Mouse (Mus musculus) thymus, postnatal 14 days (tissue): Measurements from ENCODE around the gene Mrps25.

Experiments
- DNase-seq: peaks from one replicate; pipeline ENCODE4 v3.0.0; 2021

The Mrps25 gene

DNA sequence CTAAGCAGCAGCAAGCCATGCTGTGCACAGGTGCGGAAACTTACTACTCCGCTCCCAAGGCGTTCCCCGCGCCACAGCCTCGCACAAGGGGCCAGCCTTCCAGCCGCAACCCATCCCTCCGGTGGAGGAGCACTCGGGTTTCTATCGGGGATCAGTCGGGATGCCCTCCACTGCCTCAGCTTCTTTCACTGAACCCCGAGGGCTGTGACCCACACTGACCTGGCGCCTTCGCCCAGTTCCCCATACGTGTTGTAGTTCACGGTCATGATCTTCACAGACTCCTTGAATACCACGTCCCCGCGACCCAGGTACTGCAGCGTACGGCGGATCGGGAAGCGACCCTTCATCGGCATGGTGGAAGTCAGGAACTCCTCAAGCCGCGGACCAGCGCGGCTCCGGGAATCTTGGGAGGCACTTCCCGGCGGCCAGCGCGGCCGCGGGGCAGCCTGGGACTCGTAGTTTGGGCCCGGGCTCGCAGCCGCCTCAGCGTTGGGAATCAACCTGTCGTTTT lies at the start of gene Mrps25:
Gene Mrps25, minus strand, starts transcription at position 413 of the 511 bp plus-strand sequence.
- DNase-seq: peak; percentile 66

- no peak for DNase-seq
Observed at GRCm38 (mm10) chr6:92231762-92232161, 47.9 kb upstream of the Mrps25 start.

DNA sequence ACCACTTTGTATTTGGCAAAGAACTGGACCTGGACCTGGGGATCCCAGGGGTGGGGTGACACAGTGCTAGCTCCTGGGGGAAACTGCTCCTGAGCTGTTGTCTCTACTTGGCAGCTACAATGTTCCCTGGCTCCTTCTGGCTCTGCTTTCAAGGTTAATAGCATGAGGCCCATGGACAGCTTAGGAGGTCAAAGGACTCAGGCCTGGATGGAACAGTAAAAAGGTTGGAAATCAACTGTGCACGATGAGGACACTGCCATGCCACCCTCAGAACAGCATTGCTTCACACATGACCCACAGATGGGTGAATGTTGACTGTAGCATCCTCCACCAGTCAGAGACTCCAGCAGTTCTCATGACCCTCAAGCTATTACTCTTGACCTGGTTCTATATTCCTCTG lies 47.5 kb upstream of the Mrps25 start:
- DNase-seq: no peak

DNA sequence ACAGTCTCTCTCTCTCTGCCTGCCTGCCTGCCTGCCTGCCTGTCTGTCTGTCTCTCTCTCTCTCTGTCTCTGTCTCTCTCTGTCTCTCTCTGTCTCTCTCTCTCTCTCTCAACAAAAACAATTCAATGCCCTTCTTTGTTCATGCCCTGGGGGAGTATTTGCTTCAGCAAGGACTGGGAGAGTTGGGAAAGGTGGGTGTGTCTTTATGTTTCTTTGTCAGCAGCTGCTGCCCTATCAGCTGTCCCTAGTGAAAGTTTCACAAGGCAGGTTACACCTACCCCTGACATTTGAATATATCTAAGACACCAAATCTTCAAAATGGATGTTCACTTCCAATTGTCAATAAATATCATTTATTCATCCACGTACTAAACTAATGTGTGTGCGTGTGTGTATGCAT lies 45.8 kb upstream of the Mrps25 start:
- DNase-seq: no peak

- no peak for DNase-seq
Observed at GRCm38 (mm10) chr6:92229103-92229502, 45.3 kb upstream of the Mrps25 start.

GRCm38 (mm10) chr6:92224981-92225380 lies 41.1 kb upstream of the Mrps25 start:
- DNase-seq: no peak

DNA sequence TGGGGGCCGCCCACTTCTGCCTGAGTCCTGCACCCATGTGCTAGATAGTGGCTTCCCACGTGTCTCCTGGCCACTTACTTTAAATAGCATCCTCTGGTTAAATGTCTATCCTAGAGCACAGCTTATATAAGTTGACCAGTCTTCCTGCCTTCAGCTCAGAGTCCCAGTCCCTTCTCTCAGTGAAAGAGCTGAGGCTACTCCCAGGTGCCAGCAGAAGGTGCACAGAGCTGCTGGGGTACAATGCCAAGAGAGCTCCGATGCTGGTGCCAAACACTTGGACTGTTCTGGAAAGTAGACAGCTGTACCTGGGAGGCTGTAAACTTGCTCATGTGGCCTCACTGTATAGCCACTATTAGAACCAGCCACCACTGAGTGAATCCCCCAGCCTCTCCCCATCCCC lies 38.2 kb upstream of the Mrps25 start:
- no peak for DNase-seq

DNA sequence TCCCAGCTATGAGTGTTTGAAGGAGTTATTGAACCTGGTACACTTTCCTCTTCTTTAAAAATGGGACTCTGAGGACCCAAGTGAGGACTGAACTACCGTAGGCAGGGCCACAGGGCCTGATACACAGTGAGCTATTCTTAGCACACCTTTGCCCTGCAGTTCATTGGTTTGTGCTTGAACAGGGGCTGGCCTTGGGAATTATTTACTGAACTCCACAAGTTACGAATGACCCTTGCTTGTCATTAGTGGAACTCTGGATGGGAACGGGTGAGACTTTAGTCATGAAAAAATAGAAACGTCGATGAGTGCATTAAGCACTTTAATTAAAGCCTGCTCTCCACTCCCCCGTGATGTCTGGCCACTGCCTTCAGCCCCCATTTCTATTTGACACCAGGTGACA lies 37.8 kb upstream of the Mrps25 start:
- no peak for DNase-seq

- DNase-seq: no peak
Observed at GRCm38 (mm10) chr6:92219445-92219844, 35.6 kb upstream of the Mrps25 start.

GRCm38 (mm10) chr6:92214773-92215449 lies 31.1 kb upstream of the Mrps25 start, which contains the start of gene Rbsn:
Gene Rbsn (minus strand): TSS chr6:92214925.
- DNase-seq: peak; percentile 94

DNA sequence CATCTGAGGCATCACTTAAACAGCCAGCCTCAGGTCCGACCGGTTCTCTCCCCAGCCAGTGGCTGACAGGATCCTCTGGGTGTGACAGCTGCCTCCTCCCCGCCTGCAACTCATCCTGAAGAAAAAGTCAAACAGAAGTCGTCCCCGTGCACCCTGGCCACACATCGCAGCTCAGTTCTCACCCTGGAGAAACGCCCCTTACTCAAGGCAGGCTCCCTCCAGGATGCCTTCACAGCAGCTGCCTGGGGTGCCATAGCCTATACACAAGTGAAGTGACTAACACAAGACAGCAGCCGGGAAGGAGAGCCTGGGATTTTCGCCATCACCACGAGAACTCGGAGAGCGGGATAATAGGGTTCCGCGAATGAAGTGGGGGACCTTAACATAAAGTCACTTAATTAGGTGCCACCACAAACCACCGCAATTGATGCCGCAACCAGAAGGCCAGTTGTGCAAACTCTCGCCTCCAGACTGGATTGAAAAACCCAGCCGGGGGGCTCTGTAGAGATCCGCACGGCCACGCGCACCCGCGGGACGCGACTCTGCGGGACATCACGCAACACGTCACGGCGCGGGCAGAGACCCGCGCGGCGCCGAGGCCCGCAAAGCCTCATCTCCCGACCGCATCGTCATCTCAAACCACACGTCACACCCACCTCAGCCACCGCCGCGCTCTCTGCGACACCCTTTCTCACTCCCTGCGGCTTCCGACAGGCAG lies 30.4 kb upstream of the Mrps25 start:
- DNase-seq: no peak

DNA sequence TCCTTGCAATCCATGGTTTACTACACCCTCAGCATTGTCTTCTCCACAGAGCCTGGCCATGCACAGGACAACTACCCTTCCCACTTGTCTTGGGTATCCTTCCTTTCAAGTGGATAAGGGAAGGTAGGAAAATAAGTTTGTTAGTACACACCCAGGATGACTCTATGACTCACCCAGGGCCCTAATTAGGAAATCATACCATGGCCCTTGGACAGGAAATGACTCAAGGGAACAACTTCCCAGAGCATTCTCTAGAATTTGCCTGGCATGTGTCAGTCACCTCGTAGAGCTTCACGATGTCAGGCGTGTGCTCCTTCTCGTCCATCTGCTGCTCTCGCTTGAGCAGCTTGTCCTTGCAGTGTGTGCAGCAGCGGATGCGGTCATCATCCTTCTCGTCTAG lies 15.6 kb upstream of the Mrps25 start:
- DNase-seq: no peak

GRCm38 (mm10) chr6:92184178-92184577 lies 345 bp upstream of the Mrps25 start:
- no peak for DNase-seq

DNA sequence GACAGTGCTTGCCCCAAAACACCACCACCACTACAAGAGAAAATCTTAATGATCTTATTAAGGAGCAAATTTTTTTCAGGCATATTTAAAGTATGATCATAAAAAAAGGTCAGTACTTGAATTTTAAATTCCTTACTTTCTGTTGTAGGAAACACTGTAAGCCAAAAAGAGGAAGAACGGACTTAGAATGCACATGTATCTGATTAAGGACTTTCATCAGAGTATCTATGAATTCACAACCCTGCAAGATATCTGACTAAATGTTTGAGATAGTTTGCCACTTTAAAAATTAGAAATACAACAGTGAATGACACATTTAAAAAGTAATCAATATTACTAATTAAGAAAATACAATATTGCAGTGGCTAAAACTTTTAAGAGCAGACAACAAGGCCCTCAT lies 7.4 kb downstream of the Mrps25 start:
- DNase-seq: no peak

- DNase-seq: no peak
Observed at GRCm38 (mm10) chr6:92162724-92163123, 21.1 kb downstream of the Mrps25 start.

DNA sequence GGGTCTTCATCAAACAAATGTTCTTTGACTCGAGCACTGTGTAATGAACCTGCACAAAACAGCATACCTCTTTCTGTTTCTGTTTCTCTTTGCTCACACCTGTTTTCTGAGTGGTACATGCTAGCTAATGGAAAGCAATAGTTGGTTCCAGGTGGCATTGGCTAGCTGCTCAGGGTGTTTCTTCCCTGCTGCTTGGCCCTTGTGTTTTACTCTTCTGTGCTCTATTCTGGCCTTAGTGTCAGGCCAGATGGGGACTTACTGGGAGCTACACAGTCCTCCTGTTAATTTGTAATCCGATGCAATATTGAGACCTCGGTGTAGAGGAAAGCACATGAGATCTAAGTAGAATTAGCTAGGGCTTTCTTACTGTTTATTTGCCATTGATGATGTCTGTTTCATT lies 25.0 kb downstream of the Mrps25 start:
- no peak for DNase-seq

DNA sequence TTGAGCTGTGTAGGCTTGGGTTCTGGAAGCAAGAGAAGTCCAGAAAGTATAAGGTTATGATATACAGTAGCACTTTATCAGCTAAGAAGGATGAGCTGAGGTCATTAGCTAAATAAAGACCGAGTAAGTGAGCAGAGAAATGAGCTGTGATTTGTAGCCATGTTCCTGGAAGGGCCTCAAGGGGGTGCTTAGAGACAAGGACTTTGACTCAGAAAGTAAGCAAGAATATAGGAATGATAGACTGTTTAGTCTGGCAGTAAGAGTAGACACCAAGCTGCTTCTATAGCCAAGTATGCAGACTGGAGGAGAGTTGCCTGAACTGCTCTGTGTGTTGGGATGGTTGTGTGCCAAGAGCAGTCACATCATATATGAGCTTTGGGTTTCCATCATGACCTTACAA lies 30.1 kb downstream of the Mrps25 start:
- DNase-seq: no peak

- DNase-seq: no peak
Observed at GRCm38 (mm10) chr6:92145881-92146280, 38.0 kb downstream of the Mrps25 start.

DNA sequence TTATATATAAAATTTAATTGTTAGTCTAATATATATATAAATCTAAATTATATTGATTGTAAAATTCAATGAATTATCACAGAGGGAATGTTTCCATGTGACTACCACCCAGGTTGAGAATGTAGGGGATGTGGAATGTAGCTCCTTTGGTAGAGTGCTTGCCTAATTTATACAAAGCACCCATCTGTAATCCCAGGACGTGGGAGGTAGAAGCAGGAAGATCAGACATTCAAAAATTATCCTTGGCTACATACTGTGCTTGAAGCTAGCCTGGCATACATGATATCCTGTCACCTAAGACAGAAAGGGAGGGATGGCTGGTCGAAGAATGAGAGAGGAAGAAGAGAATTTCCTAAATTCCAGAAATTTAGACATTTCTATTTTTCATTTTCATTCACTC lies 47.5 kb downstream of the Mrps25 start:
- DNase-seq: no peak

- no peak for DNase-seq
Observed at GRCm38 (mm10) chr6:92133617-92134016, 50.2 kb downstream of the Mrps25 start.

- peak; percentile 35 for DNase-seq
Observed at GRCm38 (mm10) chr6:92132021-92132911, 51.6 kb downstream of the Mrps25 start.

GRCm38 (mm10) chr6:92131456-92131855 lies 52.4 kb downstream of the Mrps25 start:
- DNase-seq: no peak

DNA sequence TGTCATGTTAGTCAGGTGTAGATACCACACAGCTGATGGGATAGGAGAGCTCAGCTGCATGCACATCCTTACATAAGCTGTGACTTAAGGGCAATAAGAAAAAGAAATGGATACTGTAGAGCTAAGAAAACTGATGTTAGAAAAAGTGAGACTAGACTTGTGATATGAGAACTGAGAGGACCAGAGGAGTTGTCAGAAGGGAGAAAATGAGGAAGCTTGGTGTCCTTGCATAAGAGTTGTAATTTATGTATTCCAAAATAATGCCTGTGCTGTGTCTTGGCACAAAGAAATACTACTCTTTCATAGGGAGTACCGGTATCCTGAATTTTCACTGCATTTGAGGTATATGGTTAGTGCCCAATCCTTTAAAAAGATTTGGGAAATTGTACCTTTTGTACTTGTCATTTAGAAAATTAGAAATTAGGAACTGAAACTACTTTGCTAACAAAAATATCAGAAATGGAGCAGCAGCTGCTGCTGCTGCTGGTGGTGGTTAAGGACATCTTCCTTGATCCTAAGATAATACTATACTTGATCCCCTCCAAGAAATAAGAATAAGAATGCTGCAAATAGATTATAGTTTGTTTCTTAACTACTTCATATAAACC lies 56.9 kb downstream of the Mrps25 start:
- no peak for DNase-seq
